Mouse (Mus musculus): ENCODE data around the gene Mpz. TPM values are rescaled to one million over a fixed set of nuclear protein-coding genes. Genes with fewer than 3 reads are reported as not detected.

Mpz gene
- not detected in 3 replicates for total RNA-seq (2017)

DNA sequence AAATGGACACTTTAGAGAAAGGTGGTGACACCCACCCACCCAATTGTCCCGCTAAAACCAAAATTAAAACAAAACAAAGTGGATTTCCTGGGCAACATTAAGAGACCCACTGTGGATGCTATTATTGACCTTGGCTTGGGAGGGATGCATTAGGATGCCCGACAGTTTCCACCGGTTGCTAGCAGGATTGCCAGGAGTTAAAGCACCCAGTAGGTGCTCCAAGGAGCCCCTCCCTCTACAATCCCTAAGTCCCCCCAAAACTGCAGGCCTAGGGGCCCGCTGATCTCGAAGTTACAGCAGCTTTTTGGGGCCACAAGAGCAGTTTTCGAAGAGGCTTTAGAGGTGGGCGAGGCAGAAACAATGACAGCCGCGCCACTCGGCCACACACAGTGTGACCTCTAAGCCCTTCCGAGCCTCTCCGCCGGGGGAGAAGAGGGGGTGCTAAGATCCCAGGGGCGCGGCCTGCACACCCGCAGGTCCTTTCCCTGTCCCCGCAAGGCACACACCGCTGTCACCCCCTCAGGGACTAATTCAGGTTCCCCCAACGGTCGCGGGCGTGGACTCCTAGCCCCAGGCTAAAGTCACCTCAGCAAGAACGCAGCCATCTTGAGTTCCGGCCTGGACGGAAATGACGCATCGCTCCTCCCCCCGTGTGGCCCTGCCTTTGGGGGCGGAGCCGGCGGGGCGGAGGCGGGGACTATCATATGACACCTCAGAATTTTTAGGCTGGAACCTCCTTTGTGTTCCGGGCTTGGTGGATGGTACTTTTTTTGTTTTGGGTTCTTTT lies at the start of gene Mpz, which contains the start of gene Sdhc:
Gene Mpz (plus strand): TSS at position 738 of the 787 bp plus-strand sequence.
Gene Sdhc (minus strand): TSS at position 630 of the 787 bp plus-strand sequence.
- peak; percentile 97 for ATAC-seq (replicated peaks; ENCODE audit: insufficient number of reproducible peaks, low FRiP score, low TSS enrichment, poor library complexity, severe bottlenecking)

DNA sequence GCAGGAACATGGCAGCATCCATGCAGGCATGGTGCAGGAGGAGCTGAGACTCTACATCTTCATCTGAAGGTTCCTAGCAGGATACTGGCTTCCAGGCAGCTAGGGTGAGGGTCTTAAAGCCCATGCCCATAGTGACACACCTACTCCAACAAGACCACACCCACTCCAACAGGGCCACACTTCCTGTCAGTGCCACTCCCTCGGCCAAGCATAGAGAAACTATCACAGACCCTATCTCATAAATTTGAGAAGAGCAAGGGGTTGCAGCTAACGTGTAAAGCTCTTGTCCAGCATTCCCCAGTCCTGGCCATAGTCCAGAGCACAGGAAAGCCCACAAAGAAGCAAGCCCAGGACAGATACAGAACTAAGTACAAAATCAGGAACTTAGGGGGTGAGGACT lies 49.5 kb upstream of the Mpz start:
- ATAC-seq (replicated peaks; ENCODE audit: insufficient number of reproducible peaks, low FRiP score, low TSS enrichment, poor library complexity, severe bottlenecking): no peak

DNA sequence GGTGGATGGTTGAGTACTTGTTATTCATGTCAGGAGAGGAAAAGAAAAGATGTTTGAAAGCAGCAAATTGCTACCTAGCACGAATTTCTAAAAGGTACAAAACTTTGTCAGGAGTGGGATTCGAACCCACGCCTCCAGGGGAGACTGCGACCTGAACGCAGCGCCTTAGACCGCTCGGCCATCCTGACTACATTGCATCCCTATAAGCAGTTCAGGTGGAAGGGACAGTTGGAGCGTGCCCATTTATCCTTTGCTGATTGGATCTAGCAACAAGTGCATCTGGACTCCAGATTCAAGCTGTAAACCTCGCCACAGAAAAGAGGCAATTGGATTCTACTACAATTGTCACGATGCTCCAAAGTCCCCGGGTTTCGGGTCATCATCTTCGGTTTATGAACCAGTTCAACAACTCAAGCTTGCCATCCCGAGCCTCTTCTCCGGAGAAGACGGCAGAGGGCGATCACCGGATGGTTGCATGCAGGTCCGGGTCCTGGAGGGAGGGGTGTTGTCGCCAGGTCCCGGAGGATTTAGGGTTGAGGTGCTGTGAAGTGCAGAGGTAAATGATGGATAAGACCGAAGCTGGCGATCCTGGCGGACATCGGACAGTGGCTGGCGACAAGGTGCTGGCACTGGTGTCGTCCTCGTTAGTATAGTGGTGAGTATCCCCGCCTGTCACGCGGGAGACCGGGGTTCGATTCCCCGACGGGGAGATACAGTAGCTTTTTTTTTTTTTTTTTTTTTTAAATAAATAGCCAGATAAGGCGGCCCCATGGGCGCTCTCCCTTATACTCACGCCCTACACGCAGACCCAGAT lies 48.6 kb upstream of the Mpz start:
- peak; percentile 66 for ATAC-seq (replicated peaks; ENCODE audit: insufficient number of reproducible peaks, low FRiP score, low TSS enrichment, poor library complexity, severe bottlenecking)

- peak; percentile 64 for ATAC-seq (replicated peaks; ENCODE audit: insufficient number of reproducible peaks, low FRiP score, low TSS enrichment, poor library complexity, severe bottlenecking)
These were observed 47.8 kb upstream of the Mpz start for GRCm38 (mm10) chr1:171102547-171103177.

- ATAC-seq (replicated peaks; ENCODE audit: insufficient number of reproducible peaks, low FRiP score, low TSS enrichment, poor library complexity, severe bottlenecking): peak; percentile 9; the same call in 1 of the 2 replicates
These were observed 47.2 kb upstream of the Mpz start for GRCm38 (mm10) chr1:171103179-171103840.

GRCm38 (mm10) chr1:171105226-171105625 lies 45.3 kb upstream of the Mpz start:
- no peak for ATAC-seq (replicated peaks; ENCODE audit: insufficient number of reproducible peaks, low FRiP score, low TSS enrichment, poor library complexity, severe bottlenecking)

GRCm38 (mm10) chr1:171109620-171110019 lies 40.9 kb upstream of the Mpz start:
- ATAC-seq (replicated peaks; ENCODE audit: insufficient number of reproducible peaks, low FRiP score, low TSS enrichment, poor library complexity, severe bottlenecking): no peak

GRCm38 (mm10) chr1:171110659-171111019 lies 39.9 kb upstream of the Mpz start:
- ATAC-seq (replicated peaks; ENCODE audit: insufficient number of reproducible peaks, low FRiP score, low TSS enrichment, poor library complexity, severe bottlenecking): no peak

DNA sequence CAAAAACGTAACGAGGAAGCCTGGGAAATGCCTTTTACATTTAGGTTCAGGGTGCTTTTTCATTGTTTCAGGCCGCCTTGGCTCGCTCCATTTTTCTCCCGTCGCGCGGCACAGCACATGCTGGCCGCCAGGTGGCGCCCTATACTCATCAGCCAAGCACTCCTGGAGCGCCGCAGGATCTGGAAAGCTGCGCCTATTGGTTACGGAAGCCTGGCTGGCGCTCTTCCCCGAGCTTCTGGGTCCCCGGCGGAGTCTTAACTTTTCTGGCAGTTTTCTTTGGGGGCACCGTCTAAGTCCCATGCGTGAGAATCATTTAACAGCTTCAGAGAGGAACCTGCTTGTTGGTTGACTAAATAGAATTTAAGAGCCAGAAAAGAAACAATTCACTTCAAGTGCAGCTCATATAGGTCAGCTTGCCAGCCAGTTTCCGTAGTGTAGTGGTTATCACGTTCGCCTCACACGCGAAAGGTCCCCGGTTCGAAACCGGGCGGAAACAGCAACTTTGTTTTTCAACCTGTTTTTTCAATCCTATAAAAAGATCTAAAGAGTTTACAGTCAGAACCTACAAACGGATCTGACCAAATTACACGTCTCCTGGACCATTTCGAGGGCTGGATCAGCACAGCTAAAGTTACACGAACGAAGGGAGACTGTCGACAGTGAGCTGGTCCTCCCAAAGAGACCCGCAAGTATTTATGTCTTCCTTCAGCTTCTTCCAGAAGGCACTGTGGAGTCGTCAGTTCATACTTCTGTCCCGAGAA lies 39.3 kb upstream of the Mpz start:
- ATAC-seq (replicated peaks; ENCODE audit: insufficient number of reproducible peaks, low FRiP score, low TSS enrichment, poor library complexity, severe bottlenecking): peak; percentile 65

DNA sequence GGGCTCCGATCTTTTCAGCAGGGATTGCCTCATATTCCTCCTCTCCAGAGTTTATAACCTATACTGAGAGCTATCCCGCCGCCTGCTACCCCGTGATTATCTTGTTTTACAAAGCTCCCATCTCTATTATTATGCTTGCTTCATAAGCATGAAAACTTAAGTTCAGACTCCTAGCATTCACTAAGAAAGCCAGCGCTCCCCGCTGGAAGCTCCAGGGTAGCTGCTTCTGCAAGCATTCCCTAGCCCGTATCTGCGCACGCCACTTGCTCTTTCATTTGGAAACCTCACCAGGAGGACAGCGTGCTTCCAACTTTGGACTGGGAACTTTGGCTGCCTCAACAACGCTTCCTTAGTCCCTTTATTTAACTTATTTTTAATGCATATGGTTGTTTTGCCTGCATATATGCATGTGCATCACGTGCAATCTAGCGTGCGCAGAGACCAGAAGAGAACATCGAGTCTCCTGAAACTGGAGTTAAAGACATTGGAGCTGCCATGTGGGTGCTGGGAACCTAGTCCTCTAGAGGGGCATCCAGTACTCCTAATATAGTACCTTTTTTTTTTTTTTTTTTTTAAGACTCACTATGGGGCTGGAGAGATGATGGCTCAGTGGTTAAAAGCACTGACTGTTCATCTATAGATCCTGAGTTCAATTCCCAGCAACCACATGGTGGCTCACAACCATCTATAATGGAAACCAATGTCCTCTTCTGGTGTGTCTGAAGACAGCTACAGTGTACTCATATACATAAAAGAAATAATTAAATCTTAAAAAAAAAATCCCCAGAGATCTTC lies 38.5 kb upstream of the Mpz start:
- no peak for ATAC-seq (replicated peaks; ENCODE audit: insufficient number of reproducible peaks, low FRiP score, low TSS enrichment, poor library complexity, severe bottlenecking)

- no peak for ATAC-seq (replicated peaks; ENCODE audit: insufficient number of reproducible peaks, low FRiP score, low TSS enrichment, poor library complexity, severe bottlenecking)
These were observed 37.5 kb upstream of the Mpz start for GRCm38 (mm10) chr1:171112986-171113385.

- peak; percentile 72 for ATAC-seq (replicated peaks; ENCODE audit: insufficient number of reproducible peaks, low FRiP score, low TSS enrichment, poor library complexity, severe bottlenecking)
These were observed 36.6 kb upstream of the Mpz start, which contains the start of gene Cfap126 for GRCm38 (mm10) chr1:171113873-171114299. TSS of gene Cfap126 (plus strand) at chr1:171113918.

DNA sequence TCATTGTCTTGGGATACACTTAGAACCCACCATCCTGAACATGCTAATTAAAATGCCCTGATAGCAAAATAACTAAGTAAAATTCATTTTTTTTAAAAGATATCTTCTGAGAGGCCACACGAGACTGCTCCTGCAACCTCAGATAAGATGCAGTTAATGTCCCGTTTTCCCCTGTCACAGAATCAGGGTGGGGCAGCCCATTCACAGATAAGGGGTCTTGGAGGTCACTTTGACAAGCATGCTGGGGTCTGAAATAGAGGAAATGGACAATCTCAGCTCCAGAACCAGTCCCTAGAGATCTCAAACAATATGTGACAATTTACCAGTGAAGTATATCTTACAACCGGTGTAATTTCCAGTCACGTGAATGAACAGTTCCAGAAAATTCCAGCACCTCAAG lies 34.2 kb upstream of the Mpz start:
- ATAC-seq (replicated peaks; ENCODE audit: insufficient number of reproducible peaks, low FRiP score, low TSS enrichment, poor library complexity, severe bottlenecking): no peak

- no peak; the same call in 1 of the 2 replicates for ATAC-seq (replicated peaks; ENCODE audit: insufficient number of reproducible peaks, low FRiP score, low TSS enrichment, poor library complexity, severe bottlenecking)
These were observed 32.2 kb upstream of the Mpz start for GRCm38 (mm10) chr1:171118269-171118684.

- ATAC-seq (replicated peaks; ENCODE audit: insufficient number of reproducible peaks, low FRiP score, low TSS enrichment, poor library complexity, severe bottlenecking): no peak
These were observed 31.5 kb upstream of the Mpz start for GRCm38 (mm10) chr1:171118996-171119395.

DNA sequence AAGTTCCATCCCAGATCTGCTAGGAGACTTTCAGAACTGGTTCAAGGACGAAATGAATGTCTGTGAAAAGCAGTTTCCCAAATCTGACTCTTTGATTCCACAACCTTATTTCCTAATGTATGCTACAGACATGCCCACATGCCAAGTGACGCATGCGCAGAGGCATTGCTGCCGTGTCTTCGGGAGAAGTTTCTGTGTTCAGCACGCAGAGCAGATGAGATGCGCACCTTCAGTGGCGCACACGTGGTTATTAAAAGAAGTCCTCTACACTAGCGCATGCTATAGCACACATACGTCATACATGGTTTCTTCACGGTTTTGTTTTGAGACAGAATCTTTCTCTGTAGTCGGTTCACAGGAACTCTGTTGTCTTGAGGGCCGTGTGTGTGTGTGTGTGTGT lies 31.1 kb upstream of the Mpz start:
- no peak for ATAC-seq (replicated peaks; ENCODE audit: insufficient number of reproducible peaks, low FRiP score, low TSS enrichment, poor library complexity, severe bottlenecking)

- ATAC-seq (replicated peaks; ENCODE audit: insufficient number of reproducible peaks, low FRiP score, low TSS enrichment, poor library complexity, severe bottlenecking): no peak
These were observed 29.6 kb upstream of the Mpz start for GRCm38 (mm10) chr1:171120893-171121292.

All from monocyte, adult 5-6 weeks (primary cell).